Mouse (Mus musculus) CH12.LX (cell line): ENCODE data around the gene Col17a1. TPM values are rescaled to one million over a fixed set of nuclear protein-coding genes. Genes with fewer than 3 reads are reported as not detected.

ENCODE experiments used
- DNase-seq: peaks from one replicate; pipeline ENCODE4 v3.0.0-alpha.2; 2013; ENCODE audit errors: extremely low read depth
- H3K27ac ChIP-seq: 2 replicates; pipeline ENCODE4 v1.5.1; 2012; ENCODE audit warnings: low read depth, mild to moderate bottlenecking, control low read depth, moderate library complexity; ENCODE audit not compliant: insufficient read depth
- H3K27me3 ChIP-seq: replicated peaks from 2 replicates; pipeline ENCODE3; 2012; ENCODE audit warnings: inconsistent platforms
- H3K36me3 ChIP-seq, 2 experiments: replicated peaks in 1 of 2; 2 replicates each; pipeline versions ENCODE3 to v1.6.1; 2012; ENCODE audit warnings: inconsistent platforms in 1 of 2, low read length in 1 of 2, mild to moderate bottlenecking in 1 of 2, mixed read lengths in 1 of 2, moderate library complexity in 1 of 2; ENCODE audit not compliant: control insufficient read depth in 1 of 2, insufficient read depth in 1 of 2
- H3K4me1 ChIP-seq, 2 experiments: 2 replicates each; pipeline ENCODE4 v1.6.1; 2012; ENCODE audit warnings: inconsistent platforms in 1 of 2, moderate library complexity in 1 of 2; ENCODE audit not compliant: insufficient read depth in 2 of 2, control insufficient read depth in 1 of 2
- H3K4me2 ChIP-seq: 2 replicates; pipeline ENCODE4 v1.6.1; 2012; ENCODE audit warnings: low read depth, mild to moderate bottlenecking, control low read depth; ENCODE audit not compliant: poor library complexity, insufficient read depth, severe bottlenecking
- H3K4me3 ChIP-seq, 3 experiments: fragments of 150-350 bp in 1 of 3; sonication (generic) in 1 of 3; replicated peaks in 1 of 3; 2 replicates each; pipeline versions ENCODE3 to v1.5.1; 2011 to 2012; ENCODE audit warnings: low read depth in 2 of 3, low read length in 2 of 3, mild to moderate bottlenecking in 2 of 3, moderate library complexity in 2 of 3, control low read depth in 1 of 3, improper control_type of control experiment in 1 of 3, inconsistent platforms in 1 of 3, mixed read lengths in 1 of 3; ENCODE audit not compliant: poor library complexity in 1 of 3
- H3K79me2 ChIP-seq: replicated peaks from 2 replicates; pipeline ENCODE4 v1.6.1; 2012; ENCODE audit warnings: mild to moderate bottlenecking, moderate library complexity; ENCODE audit not compliant: control insufficient read depth, poor library complexity, insufficient read depth, severe bottlenecking; ENCODE audit errors: extremely low read depth
- H3K9ac ChIP-seq: 2 replicates; pipeline ENCODE4 v1.6.1; 2012; ENCODE audit warnings: low read depth, mild to moderate bottlenecking, control low read depth, moderate library complexity; ENCODE audit not compliant: insufficient read depth
- H3K9me3 ChIP-seq: replicated peaks from 2 replicates; pipeline ENCODE3; 2012; ENCODE audit warnings: low read length, inconsistent platforms, mixed read lengths
- BHLHE40 ChIP-seq: IDR thresholded peaks from 2 replicates; pipeline ENCODE4 v1.6.1; 2011; ENCODE audit warnings: mild to moderate bottlenecking, low read depth, low read length, improper control_type of control experiment
- CHD1 ChIP-seq: IDR thresholded peaks from 2 replicates; pipeline ENCODE4 v1.6.1; 2012; ENCODE audit warnings: low read depth, low read length, improper control_type of control experiment, inconsistent platforms
- CHD2 ChIP-seq: IDR thresholded peaks from 2 replicates; pipeline ENCODE4 v1.6.1; 2011; ENCODE audit warnings: low read length, improper control_type of control experiment
- CTCF ChIP-seq, 2 experiments: IDR thresholded peaks in 1 of 2; conservative IDR thresholded peaks in 1 of 2; 2 replicates each; pipeline ENCODE4 v1.5.1; 2011 to 2012; ENCODE audit warnings: low read depth in 2 of 2, low read length in 2 of 2, improper control_type of control experiment in 1 of 2, inconsistent platforms in 1 of 2, mild to moderate bottlenecking in 1 of 2, moderate library complexity in 1 of 2
- EP300 ChIP-seq: IDR thresholded peaks from 2 replicates; pipeline ENCODE4 v1.6.1; 2011; ENCODE audit warnings: low read length, improper control_type of control experiment
- ETS1 ChIP-seq: conservative IDR thresholded peaks from 2 replicates; pipeline ENCODE4 v1.6.1; 2012; ENCODE audit warnings: low read depth, mild to moderate bottlenecking, inconsistent platforms, low read length, improper control_type of control experiment, moderate library complexity
- GABPA ChIP-seq: IDR thresholded peaks from 2 replicates; pipeline ENCODE4 v1.6.1; 2012; ENCODE audit warnings: low read depth, low read length, improper control_type of control experiment, inconsistent platforms; ENCODE audit not compliant: insufficient replicate concordance
- HCFC1 ChIP-seq: IDR thresholded peaks from 2 replicates; pipeline ENCODE4 v1.6.1; 2012; ENCODE audit warnings: low read depth, mild to moderate bottlenecking, inconsistent platforms, low read length, improper control_type of control experiment
- JUN ChIP-seq: IDR thresholded peaks from 2 replicates; pipeline ENCODE4 v1.6.1; 2011; ENCODE audit warnings: low read depth, mild to moderate bottlenecking, low read length, improper control_type of control experiment, moderate library complexity; ENCODE audit not compliant: insufficient read depth
- KAT2A ChIP-seq: IDR thresholded peaks from 2 replicates; pipeline ENCODE4 v1.6.1; 2012; ENCODE audit warnings: low read length, improper control_type of control experiment, inconsistent platforms; ENCODE audit not compliant: insufficient replicate concordance
- MAX ChIP-seq: IDR thresholded peaks from 2 replicates; pipeline ENCODE4 v1.6.1; 2011; ENCODE audit warnings: low read length, improper control_type of control experiment
- MEF2A ChIP-seq: IDR thresholded peaks from 2 replicates; pipeline ENCODE4 v1.6.1; 2014; ENCODE audit warnings: low read depth, mild to moderate bottlenecking, inconsistent platforms, low read length, improper control_type of control experiment, borderline replicate concordance
- MXI1 ChIP-seq: IDR thresholded peaks from 2 replicates; pipeline ENCODE4 v1.6.1; 2011; ENCODE audit warnings: mild to moderate bottlenecking, low read depth, low read length, improper control_type of control experiment
- MYC ChIP-seq: IDR thresholded peaks from 2 replicates; pipeline ENCODE4 v1.6.1; 2011; ENCODE audit warnings: low read depth, mild to moderate bottlenecking, improper control_type of control experiment, low read length
- PAX5 ChIP-seq: IDR thresholded peaks from 2 replicates; pipeline ENCODE4 v1.6.1; 2012; ENCODE audit warnings: low read length, inconsistent platforms, mixed read lengths
- POLR2A ChIP-seq: IDR thresholded peaks from 2 replicates; pipeline ENCODE4 v1.6.1; 2011; ENCODE audit warnings: low read depth, mild to moderate bottlenecking, improper control_type of control experiment, low read length
- POLR2AphosphoS2 ChIP-seq: IDR thresholded peaks from 2 replicates; pipeline ENCODE4 v1.6.1; 2011; ENCODE audit warnings: low read depth, low read length, improper control_type of control experiment
- SIN3A ChIP-seq: IDR thresholded peaks from 2 replicates; pipeline ENCODE4 v1.6.1; 2012; ENCODE audit warnings: low read length, improper control_type of control experiment, inconsistent platforms
- TCF12 ChIP-seq: IDR thresholded peaks from 2 replicates; pipeline ENCODE4 v1.6.1; 2014; ENCODE audit warnings: low read depth, mild to moderate bottlenecking, inconsistent platforms, low read length, improper control_type of control experiment
- UBTF ChIP-seq: IDR thresholded peaks from 2 replicates; pipeline ENCODE4 v1.6.1; 2012; ENCODE audit warnings: low read depth, mild to moderate bottlenecking, inconsistent platforms, low read length, improper control_type of control experiment, moderate library complexity
- ZC3H11A ChIP-seq: IDR thresholded peaks from 2 replicates; pipeline ENCODE4 v1.6.1; 2012; ENCODE audit warnings: low read depth, mild to moderate bottlenecking, inconsistent platforms, low read length, improper control_type of control experiment
- ZKSCAN1 ChIP-seq: IDR thresholded peaks from 2 replicates; pipeline ENCODE4 v1.6.1; 2012; ENCODE audit warnings: low read depth, inconsistent platforms, low read length, improper control_type of control experiment, borderline replicate concordance
- ZMIZ1 ChIP-seq: IDR thresholded peaks from 2 replicates; pipeline ENCODE4 v1.6.1; 2012; ENCODE audit warnings: low read depth, mild to moderate bottlenecking, inconsistent platforms, low read length, improper control_type of control experiment
- dilution Hi-C: fragments of 300-500 bp; cut with MboI; formaldehyde crosslinking; loops from 2 replicates; pipeline ENCODE4 v1.14.3; 2020; ENCODE audit warnings: low sequenced_read_pairs; ENCODE audit not compliant: extremely low pct_unique_long_range_greater_than_20kb, extremely low pct_ligation_motif_present
- in situ Hi-C: fragments of 300-500 bp; cut with MboI; formaldehyde crosslinking; loops from 3 replicates; pipeline ENCODE4 v1.14.3; 2019; ENCODE audit warnings: low sequenced_read_pairs, low pct_ligation_motif_present, low pct_unique_long_range_greater_than_20kb, mixed read lengths
- polyA plus RNA-seq: library from polyadenylated mRNA; unstranded; fragments of >175 nt; gene quantifications from 2 replicates; pipeline ENCODE4 v1.2.1, GENCODE M21; 2012; ENCODE audit warnings: low read depth; ENCODE audit not compliant: insufficient read length
- total RNA-seq, 2 experiments: library from RNA; depleted of rRNA; stranded (reverse); fragments of 300-350 nt in 1 of 2; fragments of >200 nt in 1 of 2; gene quantifications; 2 replicates each; pipeline ENCODE4 v1.2.3; 2012 to 2014

Col17a1 gene
- total and polyA plus RNA-seq, 3 experiments = 0.34 to 0.59 (median 0.42) TPM

DNA sequence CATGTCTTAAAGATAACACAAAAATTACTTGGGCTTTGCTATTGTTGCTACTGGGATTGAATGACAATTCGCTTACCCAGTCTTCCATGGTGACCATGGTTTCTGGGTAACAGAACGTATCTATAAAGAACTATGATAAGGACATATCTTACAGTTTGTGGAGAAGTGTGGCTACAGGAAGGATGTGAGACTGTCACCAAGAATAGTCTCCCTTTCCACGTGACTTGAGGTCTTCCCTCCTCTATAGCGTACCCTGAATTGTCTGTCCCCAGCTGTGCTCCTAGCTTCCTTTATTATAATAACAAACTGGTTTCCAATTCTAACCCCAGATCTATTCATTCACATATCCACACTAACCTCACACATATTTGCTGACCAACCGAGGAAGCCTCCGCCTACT, 3.8 kb upstream of the Col17a1 start:
- in situ Hi-C loops = no loop called here
- DNase-seq = no peak
- TF ChIP-seq BHLHE40 = no peak
- no peak for TF ChIP-seq PAX5
- no peak for TF ChIP-seq MXI1
- TF ChIP-seq MYC = no peak
- TF ChIP-seq UBTF = no peak
- no peak for TF ChIP-seq ETS1
- no peak for TF ChIP-seq ZC3H11A
- no peak for TF ChIP-seq EP300
- TF ChIP-seq TCF12 = no peak
- no peak for TF ChIP-seq POLR2A
- no peak for TF ChIP-seq POLR2AphosphoS2
- no peak for TF ChIP-seq CHD1
- no peak for TF ChIP-seq HCFC1
- TF ChIP-seq CHD2 = no peak
- TF ChIP-seq CTCF (conservative IDR thresholded peaks at IDR 0.05 in 1 of 2, IDR thresholded peaks at IDR 0.05 in 1 of 2; ENCODE audit: low read depth in 2 of 2, low read length in 2 of 2) = no peak
- TF ChIP-seq MAX = no peak

DNA sequence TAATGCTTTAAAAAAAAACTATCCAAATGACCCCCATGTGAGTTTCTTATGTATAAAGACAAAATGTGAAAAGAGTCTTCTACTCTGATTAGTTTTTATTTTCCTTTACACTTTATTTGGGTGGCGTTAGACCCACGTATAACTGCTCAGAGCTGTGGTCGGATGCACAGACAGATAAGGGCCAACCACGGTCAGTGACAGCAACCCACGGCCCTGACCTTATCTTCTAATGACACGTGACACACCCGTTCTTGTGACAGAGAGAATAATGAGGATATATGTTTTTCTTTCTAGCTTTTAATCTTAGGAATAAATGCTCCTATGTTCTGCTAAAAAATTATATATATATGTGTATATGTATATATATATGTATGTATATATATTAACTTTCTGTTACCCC, 2.3 kb downstream of the Col17a1 start:
- TF ChIP-seq CHD2 = no peak
- TF ChIP-seq HCFC1 = no peak
- no peak for TF ChIP-seq JUN
- TF ChIP-seq GABPA = no peak
- TF ChIP-seq SIN3A = no peak
- TF ChIP-seq ZKSCAN1 = no peak
- no peak for TF ChIP-seq ZC3H11A
- TF ChIP-seq POLR2A = no peak
- no peak for TF ChIP-seq KAT2A
- TF ChIP-seq ZMIZ1 = no peak
- no peak for TF ChIP-seq MEF2A

More for the DNA sequence above, 3.8 kb upstream of the Col17a1 start:
- H3K9me3 ChIP-seq = no peaks in the 10 kb centered on the region
- H3K27ac ChIP-seq = no peak overlapping the region
- peaks cover 1% of the 10 kb centered on the region for H3K27me3 ChIP-seq
- dilution Hi-C loops = no loop called here
- H3K4me1 ChIP-seq = peaks cover 0 to 10% of the 10 kb centered on the region in 2 experiments; a peak in 2 of 4 replicates
- H3K9ac ChIP-seq = no peak overlapping the region
- H3K36me3 ChIP-seq = no peaks in the 10 kb centered on the region
- H3K79me2 ChIP-seq = no peaks in the 10 kb centered on the region
- no peak overlapping the region for H3K4me3 ChIP-seq
- no peak overlapping the region for H3K4me2 ChIP-seq

More for the DNA sequence above, 2.3 kb downstream of the Col17a1 start:
- H3K4me3 ChIP-seq = no peak overlapping the region
- H3K79me2 ChIP-seq = no peaks in the 10 kb centered on the region
- no peak overlapping the region for H3K4me2 ChIP-seq
- H3K4me1 ChIP-seq = peaks cover 0 to 10% of the 10 kb centered on the region in 2 experiments; a peak in 2 of 4 replicates
- DNase-seq = no peak
- dilution Hi-C loops = no loop called here
- no peaks in the 10 kb centered on the region for H3K36me3 ChIP-seq
- in situ Hi-C loops = no loop called here
- H3K27ac ChIP-seq = no peak overlapping the region
- H3K9ac ChIP-seq = no peak overlapping the region
- H3K9me3 ChIP-seq = no peaks in the 10 kb centered on the region
- H3K27me3 ChIP-seq = peaks cover 1% of the 10 kb centered on the region
